Comparison of ENCODE assay signal across 16 mouse cellular contexts in the genomic region with DNA sequence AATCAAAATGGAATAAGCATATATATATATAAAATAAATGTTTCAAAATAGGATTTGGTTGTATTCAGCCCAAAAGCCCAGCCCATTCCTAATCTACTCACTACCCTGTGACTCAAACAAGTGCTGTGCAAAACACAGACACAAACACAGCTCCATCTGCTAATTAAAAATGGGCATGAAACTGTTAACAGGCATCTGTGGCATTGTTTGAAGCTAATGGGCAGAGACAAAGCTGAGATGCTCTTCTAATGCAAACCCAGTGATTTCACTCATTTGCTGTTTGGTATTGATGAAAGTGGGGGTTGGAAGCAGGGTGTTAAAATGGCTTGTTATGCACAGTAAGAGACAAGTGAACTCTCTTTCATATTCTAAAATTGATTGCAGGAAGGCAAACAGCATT. TPM values are rescaled to one million over a fixed set of nuclear protein-coding genes. Genes with fewer than 3 reads are reported as not detected.
DNase-seq lines count a peak whose midpoint lies in the region; ATAC-seq and TF ChIP-seq lines count a peak whose summit lies in the region.
"Had no signal": no experiment of that assay in that cellular context is flagged by ENCODE, and none has a peak within 500 bp of the region (broad histone marks: within the 10 kb centered on the region; RNA-seq: fewer than 3 reads in every experiment).

No protein-coding gene starts in this region.

- peak overlapping the region; percentile 95 for H3K27ac ChIP-seq in liver, embryonic 12.5 days
- H3K27ac ChIP-seq in liver, embryonic 15.5 days (replicated peaks), result peak overlapping the region; percentile 97
- H3K27ac ChIP-seq: gastrocnemius, adult 2 months; heart, adult 2 months; limb, embryonic 13.5 days had no signal

- H3K9ac ChIP-seq in liver, embryonic 12.5 days, result peak overlapping the region; percentile 20
- peak overlapping the region; percentile 37; the same call in 1 of the 2 replicates for H3K9ac ChIP-seq in liver, embryonic 15.5 days
- H3K9ac ChIP-seq: limb, embryonic 13.5 days had no signal

- no peak for ATAC-seq in liver, embryonic 12.5 days
- ATAC-seq in liver, embryonic 15.5 days (ENCODE audit: insufficient read depth), result no peak
- no peak for ATAC-seq in erythroid progenitor cell, adult 5-6 weeks (replicated peaks; ENCODE audit: low FRiP score, poor library complexity, severe bottlenecking)
- ATAC-seq: CD4-positive, CD25-positive, alpha-beta regulatory T cell, adult 4 months; inflammation-experienced regulatory T-cells, adult 6 months; lung, postnatal 0 days had no signal

- no peaks in the 10 kb centered on the region for H3K9me3 ChIP-seq in liver, embryonic 12.5 days (replicated peaks)
- no peaks in the 10 kb centered on the region for H3K9me3 ChIP-seq in liver, embryonic 15.5 days (replicated peaks)
- H3K9me3 ChIP-seq: limb, embryonic 13.5 days had no signal

- TF ChIP-seq POLR2A in brain, embryonic 14.5 days (IDR thresholded peaks at IDR 0.05; ENCODE audit: borderline replicate concordance, extremely low read depth, insufficient read depth, insufficient read length, poor library complexity, severe bottlenecking), result no peak

- peaks cover 47% of the 10 kb centered on the region for H3K36me3 ChIP-seq in liver, embryonic 12.5 days
- peaks cover 43% of the 10 kb centered on the region for H3K36me3 ChIP-seq in liver, embryonic 15.5 days (replicated peaks)
- H3K36me3 ChIP-seq: limb, embryonic 13.5 days had no signal

- H3K4me2 ChIP-seq in liver, embryonic 12.5 days, result peak overlapping the region; percentile 96
- peak overlapping the region; percentile 92 for H3K4me2 ChIP-seq in liver, embryonic 15.5 days
- H3K4me2 ChIP-seq: limb, embryonic 13.5 days had no signal

- peaks cover 96% of the 10 kb centered on the region for H3K4me1 ChIP-seq in liver, embryonic 12.5 days
- peaks cover 92% of the 10 kb centered on the region for H3K4me1 ChIP-seq in liver, embryonic 15.5 days (replicated peaks)

- DNase-seq in liver, result no peak
- peak; percentile 10 for DNase-seq in MN1 (ENCODE audit: low spot score)
- DNase-seq in brain, embryonic 14.5 days (ENCODE audit: low read depth), result peak; percentile 91
- no peak for DNase-seq in right cerebral cortex, postnatal 36 days (ENCODE audit: low spot score in 2 of 2)
- DNase-seq: adrenal gland, postnatal 25 days; cerebellum, postnatal 10 days; gastrocnemius, adult 2 months; heart, adult 2 months; thymus, adult 18-20 months had no signal

- H3K27me3 ChIP-seq in liver, embryonic 12.5 days (replicated peaks), result no peaks in the 10 kb centered on the region
- H3K27me3 ChIP-seq in liver, embryonic 15.5 days, result no peaks in the 10 kb centered on the region
- H3K27me3 ChIP-seq: limb, embryonic 13.5 days had no signal

- H3K4me3 ChIP-seq in liver, embryonic 12.5 days, result peak overlapping the region; percentile 48
- H3K4me3 ChIP-seq in liver, embryonic 15.5 days (replicated peaks), result peak overlapping the region; percentile 46
- H3K4me3 ChIP-seq: gastrocnemius, adult 2 months; heart, adult 2 months; limb, embryonic 13.5 days had no signal

- TF ChIP-seq CTCF in brain, embryonic 14.5 days (IDR thresholded peaks at IDR 0.05; ENCODE audit: borderline replicate concordance, extremely low read depth, insufficient read depth, insufficient read length), result no peak

RNA-seq across cellular contexts. Expression of gene Rab8b, which starts 7.2 kb away (rescaled TPM):
- 39.4 and 42.2 TPM in 2 replicates for polyA plus RNA-seq in liver, embryonic 12.5 days (2016; fragmentation: Nextera tagmentation; extraction: Ambion mirVana)
- 23.4 and 26.9 TPM in 2 replicates for polyA plus RNA-seq in brain, embryonic 14.5 days (2012; rRNA removed)
- polyA plus RNA-seq in liver, embryonic 15.5 days (2015; fragmentation: Nextera tagmentation; extraction: Ambion mirVana), result 28.9 and 29.2 TPM in 2 replicates
- 98.7 and 104 TPM in 2 replicates for total RNA-seq in erythroid progenitor cell, adult 5-6 weeks (2015; ENCODE audit: low replicate concordance)
- 113 and 121 TPM in 2 replicates for total RNA-seq in erythroid progenitor cell, adult 5-6 weeks (2017; ENCODE audit: low replicate concordance)

RNA-seq across cellular contexts. Expression of gene Rps27l, which starts 33.6 kb away (rescaled TPM):
- 702 and 744 TPM in 2 replicates for polyA plus RNA-seq in liver, embryonic 12.5 days (2016; fragmentation: Nextera tagmentation; extraction: Ambion mirVana)
- 108 and 152 TPM in 2 replicates for polyA plus RNA-seq in brain, embryonic 14.5 days (2012; rRNA removed)
- 368 and 453 TPM in 2 replicates for polyA plus RNA-seq in liver, embryonic 15.5 days (2015; fragmentation: Nextera tagmentation; extraction: Ambion mirVana)
- 98.9 and 165 TPM in 2 replicates for total RNA-seq in erythroid progenitor cell, adult 5-6 weeks (2015; ENCODE audit: low replicate concordance)
- 37.9 and 53.8 TPM in 2 replicates for total RNA-seq in erythroid progenitor cell, adult 5-6 weeks (2017; ENCODE audit: low replicate concordance)

Comparison
In these comparisons a context has a peak if more than half of its experiments do, and no peak if none do; other contexts are left out.
1. DNase-seq: peak in MN1 (single experiment) and brain, embryonic 14.5 days (single experiment); none in liver (single experiment) and right cerebral cortex, postnatal 36 days (0 of 2).